Mouse (Mus musculus): ENCODE data around the gene Magel2.

Magel2 gene

DNA sequence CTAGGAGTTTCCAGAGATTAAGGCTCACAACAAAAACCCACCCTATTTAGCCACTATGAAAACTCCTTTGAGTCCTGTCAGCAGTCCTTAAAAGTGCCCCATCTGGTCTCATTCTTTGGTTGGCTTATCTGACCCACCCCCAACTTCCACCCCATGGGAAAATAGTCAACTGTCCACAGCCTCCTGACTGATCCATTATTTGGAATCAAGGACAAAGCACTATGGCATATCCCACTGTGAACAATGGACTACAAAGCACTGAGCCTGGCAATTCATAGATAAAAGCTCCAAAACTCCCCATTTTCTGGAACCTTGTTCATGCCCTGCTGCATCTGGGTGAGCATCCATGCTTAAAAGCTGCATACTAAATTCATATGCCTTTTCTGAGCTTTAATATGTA, 39.4 kb downstream of the Magel2 start:
- Histone ChIP-seq H3K36me3 (ENCODE audit: insufficient read depth, low read length) (no peaks in the 10 kb centered on the region), H3K4me3 (replicated peaks; ENCODE audit: low read length) (no peak overlapping the region), H3K27me3 (ENCODE audit: insufficient read depth, low read length) (peaks cover 7% of the 10 kb centered on the region; the same call in 1 of the 2 replicates), H3K9me3 (ENCODE audit: low read length) (peaks cover 5% of the 10 kb centered on the region; the same call in 1 of the 2 replicates), H3K4me1 (replicated peaks; ENCODE audit: low read depth, low read length) (peaks cover 29% of the 10 kb centered on the region)
- TF ChIP-seq POU5F1 (IDR thresholded peaks at IDR 0.05; ENCODE audit: borderline replicate concordance, low read length) (no peak), CTCF (conservative IDR thresholded peaks at IDR 0.05; ENCODE audit: low read length) (no peak), NANOG (IDR thresholded peaks at IDR 0.05; ENCODE audit: borderline replicate concordance, low read length) (no peak)

DNA sequence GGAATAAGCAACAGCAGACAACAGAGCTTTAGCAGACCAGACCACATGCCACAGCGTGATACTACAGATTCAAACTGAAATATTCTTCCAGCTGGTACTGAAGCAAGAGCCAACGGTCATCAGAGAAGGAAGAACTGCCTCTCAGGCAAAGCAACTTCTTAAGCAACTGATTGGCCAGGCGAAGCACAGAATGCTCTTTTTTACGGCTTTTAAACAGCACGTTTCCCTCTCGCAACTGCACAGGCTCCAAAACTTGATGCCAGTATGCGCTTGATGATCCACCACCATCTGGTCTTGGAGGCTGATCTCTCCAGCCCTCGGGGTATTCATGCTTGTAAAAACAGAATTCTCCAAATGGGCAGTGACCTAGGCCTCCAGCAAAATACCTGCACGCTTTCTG, 41.5 kb downstream of the Magel2 start:
- peaks cover 29% of the 10 kb centered on the region for H3K4me1 ChIP-seq (replicated peaks; ENCODE audit: low read depth, low read length)
- H3K36me3 ChIP-seq (ENCODE audit: insufficient read depth, low read length), result no peaks in the 10 kb centered on the region
- H3K27me3 ChIP-seq (ENCODE audit: insufficient read depth, low read length), result peaks cover 4% of the 10 kb centered on the region; the same call in 1 of the 2 replicates
- TF ChIP-seq NANOG (IDR thresholded peaks at IDR 0.05; ENCODE audit: borderline replicate concordance, low read length) (no peak), POU5F1 (IDR thresholded peaks at IDR 0.05; ENCODE audit: borderline replicate concordance, low read length) (no peak), CTCF (conservative IDR thresholded peaks at IDR 0.05; ENCODE audit: low read length) (no peak)
- peak overlapping the region; percentile 100 for H3K4me3 ChIP-seq (replicated peaks; ENCODE audit: low read length)
- peaks cover 5% of the 10 kb centered on the region; the same call in 1 of the 2 replicates for H3K9me3 ChIP-seq (ENCODE audit: low read length)

DNA sequence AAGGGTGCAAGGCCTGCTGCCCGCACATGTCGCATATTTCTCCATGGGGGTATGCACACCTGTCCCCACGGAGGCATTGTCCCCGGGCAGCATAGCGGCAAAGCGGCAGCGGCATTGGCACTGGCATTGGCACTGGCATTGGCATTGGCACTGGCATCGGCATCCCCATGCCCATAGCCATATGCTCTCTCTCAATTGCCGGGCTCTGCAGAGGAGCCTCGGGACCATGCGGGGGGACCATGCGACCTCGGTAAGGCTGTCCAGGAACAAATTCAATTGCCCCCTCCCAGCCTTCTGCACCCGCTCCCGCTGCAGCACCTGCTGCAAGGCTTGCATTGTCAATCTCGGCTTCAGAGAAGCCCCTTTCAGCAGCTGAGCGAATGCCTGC, 42.3 kb downstream of the Magel2 start:
- peak overlapping the region; percentile 100 for H3K4me3 ChIP-seq (replicated peaks; ENCODE audit: low read length)

DNA sequence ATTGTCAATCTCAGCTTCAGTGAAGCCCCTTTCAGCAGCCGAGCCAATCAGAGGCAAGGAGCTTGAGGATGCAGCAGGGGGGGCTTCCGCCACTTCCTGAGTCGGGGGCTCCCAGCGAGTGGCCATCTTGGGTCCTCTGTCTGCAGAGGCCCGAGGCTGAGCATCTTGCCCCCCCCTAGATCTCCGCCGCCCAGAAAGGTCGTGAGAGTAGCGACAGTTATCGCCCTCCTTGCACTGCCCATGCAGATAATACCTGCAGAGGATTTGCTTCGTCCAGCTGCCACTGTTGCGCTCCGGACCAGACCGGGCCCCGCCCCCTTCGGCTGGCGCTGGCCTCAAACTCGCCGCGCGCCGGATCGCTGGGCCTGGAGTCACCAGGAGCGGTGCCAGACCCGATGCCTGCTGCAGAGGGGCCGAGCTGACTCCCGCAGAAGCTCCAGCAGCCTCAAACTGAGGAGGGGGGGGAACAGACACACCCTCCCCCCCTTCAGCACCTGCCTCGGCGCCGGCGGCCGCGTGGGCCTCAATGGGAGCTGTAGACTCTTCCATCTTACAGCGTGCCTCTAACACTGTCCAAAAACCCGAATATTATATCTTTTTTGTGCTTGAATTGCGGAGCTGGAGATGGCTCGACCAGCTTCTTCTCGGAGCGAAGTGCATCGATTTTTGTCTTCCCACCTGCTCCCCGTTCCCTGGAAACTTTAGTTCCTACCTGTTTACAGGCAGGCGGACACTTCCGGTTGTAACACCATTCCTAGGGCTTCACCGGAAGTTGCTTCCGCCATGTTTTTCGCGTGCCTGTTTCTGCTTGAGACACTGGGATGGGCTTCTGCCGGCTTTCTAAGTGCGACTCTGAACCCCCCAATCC, 42.9 kb downstream of the Magel2 start, which contains the start of gene Mkrn3:
Mkrn3 (minus strand) TSS at position 647 of the 868 bp plus-strand sequence.
- Histone ChIP-seq H3K27me3 (ENCODE audit: insufficient read depth, low read length) (peaks cover 5% of the 10 kb centered on the region; the same call in 1 of the 2 replicates), H3K9me3 (ENCODE audit: low read length) (peaks cover 5% of the 10 kb centered on the region; the same call in 1 of the 2 replicates), H3K4me3 (replicated peaks; ENCODE audit: low read length) (peak within 1 kb of the TSS; percentile 100), H3K4me1 (replicated peaks; ENCODE audit: low read depth, low read length) (peaks cover 29% of the 10 kb centered on the region), H3K36me3 (ENCODE audit: insufficient read depth, low read length) (no peaks in the 10 kb centered on the region)
- TF ChIP-seq POU5F1 (IDR thresholded peaks at IDR 0.05; ENCODE audit: borderline replicate concordance, low read length) (no peak), NANOG (IDR thresholded peaks at IDR 0.05; ENCODE audit: borderline replicate concordance, low read length) (no peak), CTCF (conservative IDR thresholded peaks at IDR 0.05; ENCODE audit: low read length) (no peak)

More for the DNA sequence above, 42.3 kb downstream of the Magel2 start:
- H3K9me3 ChIP-seq (ENCODE audit: low read length), result peaks cover 5% of the 10 kb centered on the region; the same call in 1 of the 2 replicates
- H3K4me1 ChIP-seq (replicated peaks; ENCODE audit: low read depth, low read length), result peaks cover 29% of the 10 kb centered on the region
- peaks cover 5% of the 10 kb centered on the region; the same call in 1 of the 2 replicates for H3K27me3 ChIP-seq (ENCODE audit: insufficient read depth, low read length)
- TF ChIP-seq NANOG (IDR thresholded peaks at IDR 0.05; ENCODE audit: borderline replicate concordance, low read length) (no peak), CTCF (conservative IDR thresholded peaks at IDR 0.05; ENCODE audit: low read length) (no peak), POU5F1 (IDR thresholded peaks at IDR 0.05; ENCODE audit: borderline replicate concordance, low read length) (no peak)
- H3K36me3 ChIP-seq (ENCODE audit: insufficient read depth, low read length), result no peaks in the 10 kb centered on the region

DNA sequence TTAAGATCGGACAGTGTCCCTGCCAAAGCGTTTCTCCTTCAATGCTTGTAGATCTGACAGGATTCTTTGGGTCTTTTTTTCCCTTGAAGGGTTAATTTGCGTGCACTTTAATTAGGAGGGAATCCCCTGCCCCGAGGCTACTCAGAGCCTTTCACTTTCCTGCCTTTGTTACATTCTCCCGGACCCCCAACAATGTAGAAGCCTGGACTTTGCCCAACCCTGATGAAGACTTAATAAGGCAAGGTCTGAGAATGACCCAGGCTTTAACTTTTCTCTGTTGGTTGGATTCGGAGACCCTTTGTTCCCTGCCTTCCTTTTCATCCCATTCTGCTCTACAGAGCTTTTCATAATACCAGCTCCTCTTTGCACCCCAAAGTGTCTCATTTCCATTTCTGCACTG, 43.8 kb downstream of the Magel2 start:
- TF ChIP-seq POU5F1 (IDR thresholded peaks at IDR 0.05; ENCODE audit: borderline replicate concordance, low read length), result no peak
- no peak for TF ChIP-seq NANOG (IDR thresholded peaks at IDR 0.05; ENCODE audit: borderline replicate concordance, low read length)
- no peak for TF ChIP-seq CTCF (conservative IDR thresholded peaks at IDR 0.05; ENCODE audit: low read length)
- peaks cover 5% of the 10 kb centered on the region; the same call in 1 of the 2 replicates for H3K9me3 ChIP-seq (ENCODE audit: low read length)
- H3K27me3 ChIP-seq (ENCODE audit: insufficient read depth, low read length), result peaks cover 5% of the 10 kb centered on the region; the same call in 1 of the 2 replicates
- H3K4me3 ChIP-seq (replicated peaks; ENCODE audit: low read length), result peak overlapping the region; percentile 100
- H3K4me1 ChIP-seq (replicated peaks; ENCODE audit: low read depth, low read length), result peaks cover 27% of the 10 kb centered on the region
- no peaks in the 10 kb centered on the region for H3K36me3 ChIP-seq (ENCODE audit: insufficient read depth, low read length)

DNA sequence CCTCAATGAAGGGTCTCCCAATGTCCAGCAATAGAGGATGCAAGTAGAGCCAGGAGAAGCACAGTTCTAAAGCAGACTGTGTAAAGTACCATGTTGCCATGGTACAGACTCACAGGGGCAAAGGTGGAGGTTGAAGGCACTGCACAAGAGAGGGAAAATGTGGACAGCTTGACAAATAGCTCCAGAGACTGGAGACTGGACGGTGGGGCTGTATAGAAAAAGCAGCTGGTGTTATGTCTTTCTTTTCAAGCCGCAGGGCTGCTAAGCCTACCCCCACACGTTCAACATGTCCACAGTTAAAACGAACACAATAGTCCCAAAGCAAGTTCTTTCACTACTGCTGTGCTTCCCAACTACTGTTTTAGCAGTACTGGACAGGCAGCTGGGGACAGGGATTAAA, 46.4 kb downstream of the Magel2 start:
- H3K4me1 ChIP-seq (replicated peaks; ENCODE audit: low read depth, low read length), result peaks cover 10% of the 10 kb centered on the region
- no peak for TF ChIP-seq CTCF (conservative IDR thresholded peaks at IDR 0.05; ENCODE audit: low read length)
- no peak for TF ChIP-seq POU5F1 (IDR thresholded peaks at IDR 0.05; ENCODE audit: borderline replicate concordance, low read length)
- TF ChIP-seq NANOG (IDR thresholded peaks at IDR 0.05; ENCODE audit: borderline replicate concordance, low read length), result no peak
- H3K4me3 ChIP-seq (replicated peaks; ENCODE audit: low read length), result no peak overlapping the region
- peaks cover 16% of the 10 kb centered on the region for H3K27me3 ChIP-seq (ENCODE audit: insufficient read depth, low read length)
- H3K9me3 ChIP-seq (ENCODE audit: low read length), result peaks cover 5% of the 10 kb centered on the region; the same call in 1 of the 2 replicates
- H3K36me3 ChIP-seq (ENCODE audit: insufficient read depth, low read length), result no peaks in the 10 kb centered on the region

DNA sequence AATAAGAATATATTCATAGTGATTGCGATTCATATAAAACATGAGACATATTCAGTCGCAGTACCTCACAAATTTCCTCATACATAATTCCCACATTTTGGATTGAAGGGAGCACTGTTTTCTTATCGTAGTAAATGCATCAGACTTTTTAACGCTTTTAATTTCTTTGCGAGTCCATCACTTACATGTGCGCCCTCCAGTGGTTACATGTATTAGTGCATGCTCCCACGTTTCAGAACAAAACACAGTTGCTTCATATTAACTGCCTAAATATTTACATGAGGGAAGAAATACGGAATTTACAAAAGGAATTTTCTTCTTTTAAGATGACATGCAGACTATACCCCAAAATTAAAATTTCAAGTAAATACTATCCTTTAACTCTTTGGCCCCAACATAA, 51.5 kb downstream of the Magel2 start:
- H3K9me3 ChIP-seq (ENCODE audit: low read length), result no peaks in the 10 kb centered on the region
- H3K4me1 ChIP-seq (replicated peaks; ENCODE audit: low read depth, low read length), result 0 out of 2 replicates have a peak, but pooled peaks cover 2% of the 10 kb centered on the region
- H3K27me3 ChIP-seq (ENCODE audit: insufficient read depth, low read length), result peaks cover 26% of the 10 kb centered on the region
- no peaks in the 10 kb centered on the region for H3K36me3 ChIP-seq (ENCODE audit: insufficient read depth, low read length)
- no peak overlapping the region for H3K4me3 ChIP-seq (replicated peaks; ENCODE audit: low read length)
- TF ChIP-seq NANOG (IDR thresholded peaks at IDR 0.05; ENCODE audit: borderline replicate concordance, low read length), result no peak
- TF ChIP-seq CTCF (conservative IDR thresholded peaks at IDR 0.05; ENCODE audit: low read length), result peak; percentile 91
